Mouse (Mus musculus): ENCODE data around the gene Adgrl3.

Gene Adgrl3

GRCm38 (mm10) chr5:81676896-81677295, 657.0 kb downstream of the Adgrl3 start:
- DNase-seq, result peak; percentile 62 to 71

- no peak for DNase-seq
These were observed 666.3 kb downstream of the Adgrl3 start for GRCm38 (mm10) chr5:81686206-81686605.

GRCm38 (mm10) chr5:81686845-81687244, 666.9 kb downstream of the Adgrl3 start:
- DNase-seq, result peak; percentile 16 to 28

GRCm38 (mm10) chr5:81729620-81730019, 709.7 kb downstream of the Adgrl3 start:
- no peak for DNase-seq

- peak; percentile 76 to 81 for DNase-seq
These were observed 716.1 kb downstream of the Adgrl3 start for GRCm38 (mm10) chr5:81736008-81736407.

GRCm38 (mm10) chr5:81738286-81739032, 718.5 kb downstream of the Adgrl3 start:
- no peak for DNase-seq

- DNase-seq, result no peak
These were observed 732.5 kb downstream of the Adgrl3 start for GRCm38 (mm10) chr5:81752426-81752825.

- DNase-seq, result no peak
These were observed 735.8 kb downstream of the Adgrl3 start for GRCm38 (mm10) chr5:81755711-81756110.

- DNase-seq, result no peak
These were observed 737.3 kb downstream of the Adgrl3 start for GRCm38 (mm10) chr5:81757093-81757725.

GRCm38 (mm10) chr5:81776234-81776633, 756.3 kb downstream of the Adgrl3 start:
- DNase-seq, result peak; percentile 13 to 16

GRCm38 (mm10) chr5:81776746-81777145, 756.8 kb downstream of the Adgrl3 start:
- DNase-seq, result peak; percentile 12 to 19

GRCm38 (mm10) chr5:81784770-81785169, 764.8 kb downstream of the Adgrl3 start:
- DNase-seq, result no peak

- no peak for DNase-seq
These were observed 770.8 kb downstream of the Adgrl3 start for GRCm38 (mm10) chr5:81790710-81791109.

GRCm38 (mm10) chr5:81794125-81794524, 774.2 kb downstream of the Adgrl3 start:
- no peak for DNase-seq

GRCm38 (mm10) chr5:81794601-81795000, 774.7 kb downstream of the Adgrl3 start:
- no peak for DNase-seq

- DNase-seq, result no peak
These were observed 776.2 kb downstream of the Adgrl3 start for GRCm38 (mm10) chr5:81796128-81796527.

GRCm38 (mm10) chr5:81810966-81811365, 791.0 kb downstream of the Adgrl3 start:
- no peak for DNase-seq

GRCm38 (mm10) chr5:81832076-81832475, 812.1 kb downstream of the Adgrl3 start:
- DNase-seq, result no peak

- no peak for DNase-seq
These were observed 812.7 kb downstream of the Adgrl3 start for GRCm38 (mm10) chr5:81832679-81833078.

- no peak for DNase-seq
These were observed 817.9 kb downstream of the Adgrl3 start for GRCm38 (mm10) chr5:81837860-81838259.

- DNase-seq, result no peak
These were observed 823.9 kb downstream of the Adgrl3 start for GRCm38 (mm10) chr5:81843798-81844197.

GRCm38 (mm10) chr5:81870336-81870735, 850.4 kb downstream of the Adgrl3 start:
- DNase-seq, result peak in 1 of 2 experiments; percentile 5

Measured in cerebellum, postnatal 10 days (tissue).